Mouse (Mus musculus): Measurements from ENCODE around the gene Map9. TPM values are rescaled to one million over a fixed set of nuclear protein-coding genes. Genes with fewer than 3 reads are reported as not detected.
"Not testable (repeated sequence)": the region's sequence is repeated elsewhere in the genome, so short reads cannot be mapped to it uniquely, and the experiment has no call there.

Gene Map9
- polyA plus RNA-seq (2011; ENCODE audit: insufficient read depth, insufficient read length, low read depth, missing spikeins) = 10.2 and 12.3 TPM in 2 replicates

GRCm38 (mm10) chr3:82357797-82358524, at the start of gene Map9:
TSS of gene Map9 (plus strand) at chr3:82358044.
- Histone ChIP-seq H3K27ac (ENCODE audit: insufficient read depth, low read length) (no peak within 1 kb of the TSS), H3K27me3 (ENCODE audit: control insufficient read depth, insufficient read depth, low read length, poor library complexity, severe bottlenecking) (no peaks in the 10 kb centered on the region), H3K4me1 (ENCODE audit: control insufficient read depth, insufficient read depth, low read length) (no peaks in the 10 kb centered on the region)

DNA sequence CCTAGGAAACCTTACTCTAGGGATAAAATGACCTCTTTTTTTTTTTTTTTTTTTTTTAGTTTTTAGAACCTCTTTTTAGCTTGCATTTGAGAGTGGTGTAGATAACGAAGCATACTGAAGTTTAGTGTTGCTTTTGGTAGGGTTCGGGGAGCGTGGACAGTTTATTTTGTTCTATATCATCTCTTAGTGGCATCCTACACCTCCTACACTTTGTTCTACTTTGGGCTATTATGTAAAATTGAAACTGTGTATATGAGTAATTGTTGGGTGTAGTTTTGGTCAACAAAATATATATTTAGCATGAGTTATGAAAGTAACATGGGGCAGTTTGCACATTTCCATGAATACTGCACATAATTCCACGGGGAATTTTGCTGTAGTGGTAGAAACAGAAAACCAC, 42.1 kb upstream of the Map9 start:
- Histone ChIP-seq H3K36me3 (ENCODE audit: control insufficient read depth, insufficient read depth, low read length, poor library complexity, severe bottlenecking) (no peaks in the 10 kb centered on the region), H3K9ac (ENCODE audit: low read depth, poor library complexity, severe bottlenecking) (no peak overlapping the region)
- TF ChIP-seq EP300 (IDR thresholded peaks at IDR 0.05; ENCODE audit: insufficient read depth, low read depth, low read length) (no peak), POLR2A (IDR thresholded peaks at IDR 0.05; ENCODE audit: insufficient read depth, low read length) (no peak), CTCF (IDR thresholded peaks at IDR 0.05; ENCODE audit: low read depth, low read length) (no peak)

More at GRCm38 (mm10) chr3:82357797-82358524, at the start of gene Map9:
- Histone ChIP-seq H3K9ac (ENCODE audit: low read depth, poor library complexity, severe bottlenecking) (peak within 1 kb of the TSS; percentile 28; the same call in 1 of the 2 replicates), H3K36me3 (ENCODE audit: control insufficient read depth, insufficient read depth, low read length, poor library complexity, severe bottlenecking) (no peaks in the 10 kb centered on the region; the same call in none of the 2 replicates), H3K4me3 (ENCODE audit: low read depth, low read length) (peak within 1 kb of the TSS; percentile 95), H3K9me3 (replicated peaks; ENCODE audit: control insufficient read depth, insufficient read depth, low read length, poor library complexity, severe bottlenecking) (no peaks in the 10 kb centered on the region)
- TF ChIP-seq EP300 (IDR thresholded peaks at IDR 0.05; ENCODE audit: insufficient read depth, low read depth, low read length) (no peak), CTCF (IDR thresholded peaks at IDR 0.05; ENCODE audit: low read depth, low read length) (no peak), POLR2A (IDR thresholded peaks at IDR 0.05; ENCODE audit: insufficient read depth, low read length) (no peak)

DNA sequence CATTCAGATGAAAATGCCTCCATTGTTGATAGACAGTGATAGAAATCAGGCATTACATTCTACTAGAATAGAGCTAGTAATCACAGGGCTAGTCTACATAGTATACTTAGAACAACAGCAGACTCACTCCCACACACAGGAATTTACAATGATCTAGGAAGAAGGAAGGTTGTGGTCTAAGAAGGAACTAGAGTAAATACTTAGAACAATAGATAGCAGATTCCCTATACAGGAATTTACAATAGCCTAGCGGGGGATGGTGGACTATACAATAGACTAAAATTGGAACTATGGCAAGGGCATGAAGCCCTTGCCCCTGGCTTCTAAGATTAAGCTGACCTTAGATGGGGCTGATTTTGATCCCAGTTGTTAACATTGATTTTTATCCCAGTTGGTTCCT, 31.1 kb upstream of the Map9 start:
- H3K27ac ChIP-seq (ENCODE audit: insufficient read depth, low read length); H3K4me1 ChIP-seq (ENCODE audit: control insufficient read depth, insufficient read depth, low read length); H3K27me3 ChIP-seq (ENCODE audit: control insufficient read depth, insufficient read depth, low read length, poor library complexity, severe bottlenecking); H3K4me3 ChIP-seq (ENCODE audit: low read depth, low read length); H3K36me3 ChIP-seq (ENCODE audit: control insufficient read depth, insufficient read depth, low read length, poor library complexity, severe bottlenecking); H3K9ac ChIP-seq (ENCODE audit: low read depth, poor library complexity, severe bottlenecking): not testable (repeated sequence)
- H3K9me3 ChIP-seq (replicated peaks; ENCODE audit: control insufficient read depth, insufficient read depth, low read length, poor library complexity, severe bottlenecking) = peaks cover 11% of the 10 kb centered on the region

More for the DNA sequence above, 42.1 kb upstream of the Map9 start:
- Histone ChIP-seq H3K27me3 (ENCODE audit: control insufficient read depth, insufficient read depth, low read length, poor library complexity, severe bottlenecking) (no peaks in the 10 kb centered on the region; the same call in 1 of the 2 replicates), H3K4me1 (ENCODE audit: control insufficient read depth, insufficient read depth, low read length) (no peaks in the 10 kb centered on the region), H3K9me3 (replicated peaks; ENCODE audit: control insufficient read depth, insufficient read depth, low read length, poor library complexity, severe bottlenecking) (no peaks in the 10 kb centered on the region), H3K4me3 (ENCODE audit: low read depth, low read length) (no peak overlapping the region), H3K27ac (ENCODE audit: insufficient read depth, low read length) (no peak overlapping the region)

- H3K4me3 ChIP-seq (ENCODE audit: low read depth, low read length) = no peak overlapping the region
- H3K9ac ChIP-seq (ENCODE audit: low read depth, poor library complexity, severe bottlenecking) = no peak overlapping the region
- TF ChIP-seq POLR2A (IDR thresholded peaks at IDR 0.05; ENCODE audit: insufficient read depth, low read length) (no peak), CTCF (IDR thresholded peaks at IDR 0.05; ENCODE audit: low read depth, low read length) (no peak), EP300 (IDR thresholded peaks at IDR 0.05; ENCODE audit: insufficient read depth, low read depth, low read length) (no peak)
- H3K4me1 ChIP-seq (ENCODE audit: control insufficient read depth, insufficient read depth, low read length) = no peaks in the 10 kb centered on the region
- no peak overlapping the region for H3K27ac ChIP-seq (ENCODE audit: insufficient read depth, low read length)
- no peaks in the 10 kb centered on the region for H3K27me3 ChIP-seq (ENCODE audit: control insufficient read depth, insufficient read depth, low read length, poor library complexity, severe bottlenecking)
- peaks cover 6% of the 10 kb centered on the region for H3K9me3 ChIP-seq (replicated peaks; ENCODE audit: control insufficient read depth, insufficient read depth, low read length, poor library complexity, severe bottlenecking)
- no peaks in the 10 kb centered on the region for H3K36me3 ChIP-seq (ENCODE audit: control insufficient read depth, insufficient read depth, low read length, poor library complexity, severe bottlenecking)
These were observed 25.8 kb upstream of the Map9 start for GRCm38 (mm10) chr3:82332067-82332466.

DNA sequence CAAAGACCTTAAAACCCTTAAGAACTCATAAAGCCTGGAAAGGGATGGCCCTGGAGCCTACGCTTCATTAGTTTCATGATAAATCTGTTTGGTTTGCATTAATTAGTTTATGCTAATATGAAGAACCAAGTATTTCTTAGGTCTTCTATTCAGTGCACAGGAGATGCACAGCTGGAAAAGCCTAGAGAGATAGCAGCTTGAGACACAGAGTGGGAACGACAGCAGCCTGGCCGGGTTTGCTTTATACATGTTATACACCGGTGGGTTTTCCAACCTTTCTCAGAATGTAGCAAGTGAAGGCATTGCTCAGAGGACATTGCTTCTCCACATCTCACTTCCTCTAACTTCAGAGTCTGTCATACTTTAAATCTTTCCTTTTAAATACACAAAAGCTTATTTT, 25.3 kb upstream of the Map9 start:
- Histone ChIP-seq H3K4me1 (ENCODE audit: control insufficient read depth, insufficient read depth, low read length) (no peaks in the 10 kb centered on the region), H3K9me3 (replicated peaks; ENCODE audit: control insufficient read depth, insufficient read depth, low read length, poor library complexity, severe bottlenecking) (peaks cover 4% of the 10 kb centered on the region), H3K9ac (ENCODE audit: low read depth, poor library complexity, severe bottlenecking) (no peak overlapping the region), H3K27me3 (ENCODE audit: control insufficient read depth, insufficient read depth, low read length, poor library complexity, severe bottlenecking) (no peaks in the 10 kb centered on the region), H3K27ac (ENCODE audit: insufficient read depth, low read length) (no peak overlapping the region), H3K4me3 (ENCODE audit: low read depth, low read length) (no peak overlapping the region), H3K36me3 (ENCODE audit: control insufficient read depth, insufficient read depth, low read length, poor library complexity, severe bottlenecking) (no peaks in the 10 kb centered on the region)
- TF ChIP-seq POLR2A (IDR thresholded peaks at IDR 0.05; ENCODE audit: insufficient read depth, low read length) (no peak), EP300 (IDR thresholded peaks at IDR 0.05; ENCODE audit: insufficient read depth, low read depth, low read length) (no peak), CTCF (IDR thresholded peaks at IDR 0.05; ENCODE audit: low read depth, low read length) (no peak)

GRCm38 (mm10) chr3:82333128-82333969, 24.5 kb upstream of the Map9 start:
- Histone ChIP-seq H3K36me3 (ENCODE audit: control insufficient read depth, insufficient read depth, low read length, poor library complexity, severe bottlenecking) (no peaks in the 10 kb centered on the region), H3K9ac (ENCODE audit: low read depth, poor library complexity, severe bottlenecking) (no peak overlapping the region), H3K4me1 (ENCODE audit: control insufficient read depth, insufficient read depth, low read length) (no peaks in the 10 kb centered on the region), H3K27ac (ENCODE audit: insufficient read depth, low read length) (no peak overlapping the region), H3K27me3 (ENCODE audit: control insufficient read depth, insufficient read depth, low read length, poor library complexity, severe bottlenecking) (no peaks in the 10 kb centered on the region), H3K4me3 (ENCODE audit: low read depth, low read length) (no peak overlapping the region), H3K9me3 (replicated peaks; ENCODE audit: control insufficient read depth, insufficient read depth, low read length, poor library complexity, severe bottlenecking) (no peaks in the 10 kb centered on the region)
- TF ChIP-seq CTCF (IDR thresholded peaks at IDR 0.05; ENCODE audit: low read depth, low read length) (peak; percentile 81), POLR2A (IDR thresholded peaks at IDR 0.05; ENCODE audit: insufficient read depth, low read length) (no peak)

Measured in ES-Bruce4 (cell line).